Mouse (Mus musculus): ENCODE data around the gene Ifitm3. TPM values are rescaled to one million over a fixed set of nuclear protein-coding genes. Genes with fewer than 3 reads are reported as not detected.
"Not testable (repeated sequence)": the region's sequence is repeated elsewhere in the genome, so short reads cannot be mapped to it uniquely, and the experiment has no call there.

Ifitm3 gene
- total RNA-seq, 2 experiments from 2014 or later, result 11.9 to 13.8 TPM

- not testable (repeated sequence) for DNase-seq (ENCODE audit: extremely low spot score in 1 of 2, low spot score in 1 of 2)
Observed at GRCm38 (mm10) chr7:140968710-140969109, 41.9 kb downstream of the Ifitm3 start.

- no peak for DNase-seq (ENCODE audit: extremely low spot score in 1 of 2, low spot score in 1 of 2)
Observed at GRCm38 (mm10) chr7:140967862-140968591, 42.5 kb downstream of the Ifitm3 start.

- DNase-seq (ENCODE audit: extremely low spot score in 1 of 2, low spot score in 1 of 2), result no peak
Observed at GRCm38 (mm10) chr7:140966921-140967320, 43.6 kb downstream of the Ifitm3 start, which contains the start of gene Ifitm1. TSS of gene Ifitm1 (plus strand) at chr7:140967221.

GRCm38 (mm10) chr7:140962733-140963132, 47.8 kb downstream of the Ifitm3 start:
- no peak for DNase-seq (ENCODE audit: extremely low spot score in 1 of 2, low spot score in 1 of 2)

- no peak for DNase-seq (ENCODE audit: extremely low spot score in 1 of 2, low spot score in 1 of 2)
Observed at GRCm38 (mm10) chr7:140961416-140961815, 49.2 kb downstream of the Ifitm3 start.

GRCm38 (mm10) chr7:140960026-140960425, 50.5 kb downstream of the Ifitm3 start:
- no peak for DNase-seq (ENCODE audit: extremely low spot score in 1 of 2, low spot score in 1 of 2)

Other genes with a start within 250 kb of the Ifitm3 start
- gene Cyp2e1, start 247.0 kb downstream of the Ifitm3 start, total RNA-seq (2021), result not detected
- gene Syce1, start 222.9 kb downstream of the Ifitm3 start, total RNA-seq (2021), result not detected
- gene Zfp941, start 188.6 kb downstream of the Ifitm3 start, total RNA-seq (2021), result 10 to 100 TPM; 11.6 to 13.6 TPM
- 1 to 10 TPM; 1.6 to 1.7 TPM for gene Urah, start 175.8 kb downstream of the Ifitm3 start, total RNA-seq (2021)
- not detected for gene Scgb1c1, start 165.2 kb downstream of the Ifitm3 start, total RNA-seq (2021)
- not detected for gene Odf3, start 163.0 kb downstream of the Ifitm3 start, total RNA-seq (2021)
- not detected for gene Gm45785, start 154.4 kb downstream of the Ifitm3 start, total RNA-seq (2021)
- gene Ric8a, start 153.8 kb downstream of the Ifitm3 start, total RNA-seq (2021), result 10 to 100 TPM; 79.1 to 86.5 TPM
- 10 to 100 TPM; 26.6 to 29.6 TPM for gene Bet1l, start 153.2 kb downstream of the Ifitm3 start, total RNA-seq (2021)
- 100 to 1,000 TPM; 107 to 117 TPM for gene Psmd13, start 128.8 kb downstream of the Ifitm3 start, total RNA-seq (2021)
- gene Sirt3, start 128.5 kb downstream of the Ifitm3 start, total RNA-seq (2021), result 10 to 100 TPM; 67.0 to 77.5 TPM
- 1 to 10 TPM; 1.3 to 2.8 TPM for gene Cox8b, start 110.3 kb downstream of the Ifitm3 start, total RNA-seq (2021)
- gene Nlrp6, start 89.9 kb downstream of the Ifitm3 start, total RNA-seq (2021), result under 1 TPM; 0.21 to 0.37 TPM
- 1 to 10 TPM; 4.0 to 7.1 TPM for gene Pgghg, start 69.4 kb downstream of the Ifitm3 start, total RNA-seq (2021)
- not detected for gene Ifitm5, start 60.5 kb downstream of the Ifitm3 start, total RNA-seq (2021)
- gene Gm45717, start 54.8 kb downstream of the Ifitm3 start, total RNA-seq (2021), result not detected
- gene Ifitm2, start 54.8 kb downstream of the Ifitm3 start, total RNA-seq (2021), result 10 to 100 TPM in 1 of 2 experiments, 1 to 10 TPM in 1; 9.7 to 13.4 TPM
- gene Ifitm1, start 43.5 kb downstream of the Ifitm3 start, total RNA-seq (2021), result 1 to 10 TPM; 1.3 to 1.5 TPM
- gene Ifitm6, start 7.2 kb upstream of the Ifitm3 start, total RNA-seq (2021), result not detected
- gene Gm17387, start 18.4 kb upstream of the Ifitm3 start, total RNA-seq (2021), result not detected
- 10 to 100 TPM; 80.7 to 96.2 TPM for gene B4galnt4, start 50.3 kb upstream of the Ifitm3 start, total RNA-seq (2021)
- not detected for gene Pkp3, start 67.4 kb upstream of the Ifitm3 start, total RNA-seq (2021)
- 1 to 10 TPM; 1.9 to 3.2 TPM for gene Sigirr, start 89.8 kb upstream of the Ifitm3 start, total RNA-seq (2021)
- gene Ano9, start 107.0 kb upstream of the Ifitm3 start, total RNA-seq (2021), result not detected
- gene Ptdss2, start 111.6 kb upstream of the Ifitm3 start, total RNA-seq (2021), result 10 to 100 TPM; 58.7 to 61.1 TPM
- 10 to 100 TPM; 32.5 to 36.5 TPM for gene Rnh1, start 162.1 kb upstream of the Ifitm3 start, total RNA-seq (2021)
- gene Hras, start 183.2 kb upstream of the Ifitm3 start, total RNA-seq (2021), result 100 to 1,000 TPM; 193 to 235 TPM
- gene Lrrc56, start 183.4 kb upstream of the Ifitm3 start, total RNA-seq (2021), result 1 to 10 TPM; 4.5 to 6.1 TPM
- gene Lmntd2, start 203.3 kb upstream of the Ifitm3 start, total RNA-seq (2021), result not detected
- gene Rassf7, start 205.1 kb upstream of the Ifitm3 start, total RNA-seq (2021), result under 1 TPM; 0.64 to 0.80 TPM
- gene Phrf1, start 218.0 kb upstream of the Ifitm3 start, total RNA-seq (2021), result 10 to 100 TPM; 67.1 to 71.1 TPM